Mouse (Mus musculus) cerebellum, adult 8-10 months (tissue): Measurements from ENCODE around the gene Rraga.
"Not testable (repeated sequence)": the region's sequence is repeated elsewhere in the genome, so short reads cannot be mapped to it uniquely, and the experiment has no call there.

Source experiments
- DNase-seq: peaks from one replicate; pipeline ENCODE4 v3.0.0; 2022

Gene Rraga

DNA sequence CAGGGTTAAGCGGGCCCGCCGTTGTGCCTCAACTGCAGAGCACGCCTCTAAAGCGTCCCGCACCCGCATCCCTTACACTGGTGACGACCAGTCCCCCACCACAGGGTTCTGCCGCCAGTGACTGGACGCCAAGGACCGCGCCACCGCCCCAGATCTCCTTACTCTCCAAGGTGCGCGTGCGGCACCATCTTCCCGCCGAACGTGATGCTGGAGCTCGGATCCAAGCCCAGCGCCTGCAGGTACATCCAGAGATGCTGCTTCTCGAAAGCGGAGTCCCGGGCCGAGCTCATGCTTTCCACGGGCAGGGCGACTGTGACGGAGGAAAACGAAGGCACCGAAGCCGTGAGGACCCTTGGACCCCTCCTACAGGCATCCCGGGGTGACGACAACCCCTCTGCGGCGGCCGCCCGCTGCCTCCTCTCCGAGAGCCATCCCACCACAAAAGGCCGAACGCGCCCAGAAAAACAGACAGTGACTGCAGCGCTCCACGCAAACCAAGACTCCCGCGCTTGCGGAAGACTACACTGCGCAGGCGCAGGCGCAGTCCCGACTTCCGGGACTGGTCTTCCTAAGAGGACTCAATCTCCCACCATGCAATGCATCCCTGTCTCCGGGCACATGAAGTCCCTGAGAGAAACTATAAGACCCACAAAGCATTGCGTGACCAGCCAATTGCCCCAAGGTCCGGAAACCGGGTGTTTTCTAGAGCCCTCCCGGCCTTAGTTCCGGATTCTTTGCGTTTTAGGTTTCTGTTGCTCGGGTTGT is 36.2 kb downstream of the Rraga start, which contains the start of gene Haus6:
Gene Haus6 (minus strand): TSS at position 532 of the 765 bp plus-strand sequence.
- peak; percentile 86 for DNase-seq

DNA sequence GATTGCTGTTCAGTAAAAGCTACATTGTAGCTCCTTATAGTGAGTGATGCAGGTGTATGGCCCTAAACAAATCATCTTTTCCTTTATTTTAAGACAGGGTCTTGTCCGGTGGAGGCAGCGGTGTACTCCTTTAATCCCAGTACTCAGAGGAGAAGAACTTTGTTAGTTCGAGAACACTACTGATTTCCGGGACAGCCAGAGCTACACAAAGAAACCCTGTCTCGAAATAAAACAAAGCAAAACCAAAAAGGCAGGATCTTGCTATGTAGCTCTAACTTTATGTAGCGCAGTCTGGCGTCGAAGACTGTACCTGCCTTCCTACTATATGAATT is 36.8 kb downstream of the Rraga start:
- DNase-seq, result no peak

DNA sequence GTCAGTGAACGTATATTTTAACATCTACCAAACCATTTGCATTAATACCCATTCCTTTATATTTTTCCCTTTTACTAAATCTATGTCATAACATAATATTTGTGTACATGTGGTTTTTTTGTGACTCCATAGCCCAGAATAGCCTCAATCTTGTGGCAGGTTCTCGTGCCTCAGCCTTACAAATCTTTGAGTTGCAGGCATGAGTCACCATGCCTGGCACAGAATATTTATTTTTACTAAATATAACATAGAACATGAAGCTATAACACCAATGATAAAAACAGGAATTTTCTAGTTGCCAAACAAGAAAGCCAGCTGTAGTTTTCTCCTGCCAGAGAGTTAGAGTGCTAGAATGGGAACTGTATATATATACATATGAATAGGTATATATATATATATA is 45.0 kb downstream of the Rraga start:
- no peak for DNase-seq

DNA sequence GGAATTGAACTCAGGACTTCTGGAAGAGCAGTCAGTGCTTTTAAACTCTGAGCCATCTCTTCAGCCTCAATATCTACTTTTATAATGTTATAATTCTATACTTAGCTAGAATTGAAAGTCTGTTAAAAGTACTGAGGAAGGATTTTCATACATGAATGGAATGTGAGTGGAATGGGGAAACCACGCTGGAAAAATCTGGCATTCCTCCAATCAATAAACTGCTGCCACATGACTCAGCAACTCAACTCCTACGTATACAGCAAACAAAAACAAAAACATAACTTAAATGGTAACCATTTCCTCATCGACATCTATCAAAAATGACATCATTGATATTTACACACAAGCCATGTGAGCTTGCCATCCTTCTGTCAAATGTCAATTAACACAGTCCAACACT is 46.6 kb downstream of the Rraga start:
- DNase-seq, result no peak

DNA sequence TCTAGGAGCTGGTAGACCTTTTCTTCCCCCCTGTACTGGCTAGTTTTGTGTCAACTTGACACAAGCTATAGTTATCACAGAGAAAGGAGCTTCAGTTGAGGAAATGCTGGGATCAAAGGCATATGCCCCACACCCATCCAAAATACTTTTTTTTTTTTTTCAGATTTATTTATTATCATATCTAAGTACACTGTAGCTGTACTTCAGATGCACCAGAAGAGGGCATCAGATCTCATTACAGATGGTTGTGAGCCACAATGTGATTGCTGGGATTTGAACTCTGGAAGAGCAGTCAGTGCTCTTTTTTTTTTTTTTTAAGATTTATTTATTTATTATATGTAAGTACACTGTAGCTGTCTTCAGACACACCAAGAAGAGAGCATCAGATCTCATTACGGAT is 47.1 kb downstream of the Rraga start:
- DNase-seq, result not testable (repeated sequence)

DNA sequence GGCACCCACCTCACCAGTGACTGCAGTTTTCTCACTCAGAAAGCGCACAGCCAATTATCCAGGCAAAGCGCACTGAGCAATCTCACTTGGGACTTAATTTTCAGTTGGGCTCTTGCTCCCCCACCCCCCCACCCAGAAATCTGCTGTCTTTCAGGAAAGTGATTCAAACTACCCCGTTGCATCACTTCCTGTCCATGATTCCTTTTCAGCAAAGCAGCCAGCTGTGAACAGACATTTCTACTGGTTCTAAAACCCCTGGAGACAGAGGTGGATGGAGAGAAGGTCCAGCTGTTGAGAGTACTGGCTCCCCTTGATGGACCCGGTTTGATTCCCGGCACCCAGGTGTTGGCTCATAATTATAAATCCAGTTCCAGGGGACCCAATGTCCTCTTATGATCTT is 50.0 kb downstream of the Rraga start:
- DNase-seq, result no peak

DNA sequence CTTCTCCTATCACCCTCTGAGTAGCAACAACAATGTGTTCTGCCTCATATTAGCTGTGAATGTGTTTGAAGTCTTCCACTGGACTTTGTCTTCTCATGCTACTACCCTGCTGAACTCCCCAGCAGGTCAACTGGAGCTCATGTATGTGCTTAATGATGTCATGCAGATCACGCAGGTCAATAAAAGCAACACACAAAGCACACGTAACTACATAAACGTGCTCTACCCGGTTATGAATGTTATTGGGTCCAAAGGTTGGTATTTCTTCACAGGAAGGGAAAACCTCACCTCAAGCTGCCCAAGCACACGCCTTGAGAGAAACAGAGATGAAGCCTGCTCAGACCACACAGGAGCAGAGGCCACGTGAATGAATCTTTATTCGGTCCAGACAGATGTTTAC is 51.0 kb downstream of the Rraga start:
- DNase-seq, result not testable (repeated sequence)
